Mouse (Mus musculus): ENCODE measurements at regions not wholly inside any gene's neighbourhood (a gene's known extent, or its start where the extent isn't known, plus 50 kb on each side); places are given as distances from the start of the nearest gene placed in this dataset.

DNA sequence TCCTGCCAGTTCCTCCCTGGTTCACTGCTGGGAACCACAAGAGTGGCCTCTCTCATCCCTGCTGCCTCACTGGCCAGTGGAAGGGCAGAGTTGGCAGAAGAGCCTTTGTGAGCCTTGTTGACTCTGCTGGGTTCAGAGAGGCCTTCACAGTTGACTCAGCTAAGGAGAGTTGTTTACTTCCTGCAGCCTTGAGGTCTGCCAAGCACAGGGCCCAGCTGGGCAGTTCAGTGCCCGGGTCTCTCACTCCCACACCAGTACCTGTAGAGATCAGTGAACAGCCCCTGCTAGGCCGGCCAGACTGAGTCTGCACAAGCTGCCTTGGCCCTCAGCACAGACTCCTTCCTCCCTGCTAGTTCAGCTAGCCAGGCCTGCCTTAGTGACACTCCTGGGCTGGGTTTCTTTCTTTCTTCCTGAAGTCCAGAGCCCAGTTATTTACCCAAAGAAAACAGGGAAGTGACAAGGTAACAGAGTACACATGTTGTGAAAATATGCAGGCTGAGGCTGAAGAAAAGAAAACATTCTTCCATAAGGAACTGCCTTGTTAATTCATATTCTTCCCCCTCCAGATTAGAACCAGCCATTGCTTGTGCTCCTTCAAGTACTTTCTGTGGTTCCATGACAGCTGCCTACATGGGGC, 207.8 kb downstream of the Zfp36l1 start:
- TF ChIP-seq POLR2A (IDR thresholded peaks at IDR 0.05; ENCODE audit: borderline replicate concordance, extremely low read depth, insufficient read depth, insufficient read length, poor library complexity, severe bottlenecking) (no peak), CTCF (IDR thresholded peaks at IDR 0.05; ENCODE audit: borderline replicate concordance, extremely low read depth, insufficient read depth, insufficient read length) (no peak)

DNA sequence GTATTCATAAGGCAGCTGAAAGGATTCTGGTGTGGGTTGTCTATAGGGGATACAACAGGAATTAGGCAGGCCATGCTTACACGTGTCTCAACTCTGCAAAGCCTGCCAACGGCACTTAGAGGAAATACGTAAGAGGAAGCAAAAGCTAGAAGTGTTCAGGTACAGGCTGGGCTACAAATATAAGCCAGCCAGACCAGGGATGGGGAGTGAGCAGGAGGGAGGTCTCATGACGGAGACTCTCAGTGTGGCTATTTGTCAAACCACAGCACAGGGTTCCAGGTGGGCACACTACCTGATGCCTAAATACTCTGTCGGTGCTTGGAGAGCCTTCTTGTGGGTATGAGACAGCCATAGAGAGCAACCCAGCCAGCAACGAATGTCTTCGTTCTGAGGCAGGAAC, 210.1 kb downstream of the Zfp36l1 start:
- no peak for TF ChIP-seq POLR2A (IDR thresholded peaks at IDR 0.05; ENCODE audit: borderline replicate concordance, extremely low read depth, insufficient read depth, insufficient read length, poor library complexity, severe bottlenecking)
- no peak for TF ChIP-seq CTCF (IDR thresholded peaks at IDR 0.05; ENCODE audit: borderline replicate concordance, extremely low read depth, insufficient read depth, insufficient read length)
- no peak for DNase-seq (ENCODE audit: low read depth)

More for the DNA sequence above, 207.8 kb downstream of the Zfp36l1 start:
- no peak for DNase-seq (ENCODE audit: low read depth)

DNA sequence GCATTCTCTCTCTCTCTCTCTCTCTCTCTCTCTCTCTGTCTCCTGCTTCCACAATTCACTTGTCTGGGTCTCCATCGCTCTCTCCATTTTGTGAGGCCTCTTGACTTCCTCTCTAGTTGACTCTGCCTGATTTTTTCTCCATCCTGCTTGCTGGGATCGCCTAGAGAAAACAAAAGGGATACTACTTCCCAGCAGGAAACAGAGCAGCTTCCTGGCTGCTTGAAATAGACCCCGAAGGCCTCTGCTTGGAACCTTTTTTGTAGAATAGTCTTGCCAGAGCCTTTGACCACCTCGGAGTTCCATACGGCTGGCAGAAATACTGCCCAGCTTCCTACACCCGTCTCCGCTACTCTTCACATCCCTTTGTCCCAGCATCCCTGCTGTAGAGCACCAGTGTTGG, 210.7 kb downstream of the Zfp36l1 start:
- TF ChIP-seq CTCF (IDR thresholded peaks at IDR 0.05; ENCODE audit: borderline replicate concordance, extremely low read depth, insufficient read depth, insufficient read length) (no peak), POLR2A (IDR thresholded peaks at IDR 0.05; ENCODE audit: borderline replicate concordance, extremely low read depth, insufficient read depth, insufficient read length, poor library complexity, severe bottlenecking) (no peak)
- DNase-seq (ENCODE audit: low read depth), result no peak

DNA sequence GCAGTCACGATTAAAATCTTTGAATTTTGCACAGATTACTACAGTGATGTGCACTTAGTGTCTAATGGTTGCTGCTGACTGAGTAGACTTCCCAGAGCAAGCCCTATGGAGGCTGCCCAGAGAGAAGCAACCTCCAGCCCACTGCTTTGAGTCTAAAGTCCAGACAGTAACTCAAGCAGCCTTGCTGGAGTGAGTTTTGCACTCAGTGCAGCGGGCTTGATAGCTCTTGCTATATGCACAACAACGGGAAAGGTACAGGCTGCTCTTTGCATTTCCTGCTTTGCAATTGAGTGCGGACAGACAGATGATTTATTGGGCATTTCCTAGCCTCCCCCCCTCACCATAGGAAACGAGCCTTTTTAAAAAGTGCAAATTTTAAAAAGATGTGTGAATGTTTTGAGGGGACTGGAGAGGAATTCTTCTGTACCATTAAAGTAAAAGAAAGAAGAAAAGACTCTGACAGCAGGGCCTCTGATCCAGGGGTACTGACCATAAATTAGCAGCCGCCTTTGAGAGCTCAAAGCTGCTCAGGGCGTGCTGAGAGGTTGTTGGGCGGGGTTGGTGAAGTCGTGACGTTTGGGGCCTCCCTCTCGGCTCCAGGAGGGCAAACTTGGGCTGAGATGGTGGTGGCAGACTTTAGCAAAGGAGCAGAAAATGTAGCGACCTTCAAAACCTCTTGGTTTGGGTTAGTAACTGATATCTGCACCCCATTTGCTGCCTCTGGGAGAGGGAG, 214.4 kb downstream of the Zfp36l1 start:
- peak; percentile 57 for DNase-seq (ENCODE audit: low read depth)

GRCm38 (mm10) chr12:79895975-79896374, 216.8 kb downstream of the Zfp36l1 start:
- DNase-seq (ENCODE audit: low read depth), result peak; percentile 54
- TF ChIP-seq POLR2A (IDR thresholded peaks at IDR 0.05; ENCODE audit: borderline replicate concordance, extremely low read depth, insufficient read depth, insufficient read length, poor library complexity, severe bottlenecking), result no peak
- no peak for TF ChIP-seq CTCF (IDR thresholded peaks at IDR 0.05; ENCODE audit: borderline replicate concordance, extremely low read depth, insufficient read depth, insufficient read length)

More for the DNA sequence above, 214.4 kb downstream of the Zfp36l1 start:
- no peak for TF ChIP-seq POLR2A (IDR thresholded peaks at IDR 0.05; ENCODE audit: borderline replicate concordance, extremely low read depth, insufficient read depth, insufficient read length, poor library complexity, severe bottlenecking)
- no peak for TF ChIP-seq CTCF (IDR thresholded peaks at IDR 0.05; ENCODE audit: borderline replicate concordance, extremely low read depth, insufficient read depth, insufficient read length)

- peak; percentile 69 for DNase-seq (ENCODE audit: low read depth)
- TF ChIP-seq CTCF (IDR thresholded peaks at IDR 0.05; ENCODE audit: borderline replicate concordance, extremely low read depth, insufficient read depth, insufficient read length) (no peak), POLR2A (IDR thresholded peaks at IDR 0.05; ENCODE audit: borderline replicate concordance, extremely low read depth, insufficient read depth, insufficient read length, poor library complexity, severe bottlenecking) (no peak)
Measured at GRCm38 (mm10) chr12:79895324-79895723, 217.5 kb downstream of the Zfp36l1 start.

DNA sequence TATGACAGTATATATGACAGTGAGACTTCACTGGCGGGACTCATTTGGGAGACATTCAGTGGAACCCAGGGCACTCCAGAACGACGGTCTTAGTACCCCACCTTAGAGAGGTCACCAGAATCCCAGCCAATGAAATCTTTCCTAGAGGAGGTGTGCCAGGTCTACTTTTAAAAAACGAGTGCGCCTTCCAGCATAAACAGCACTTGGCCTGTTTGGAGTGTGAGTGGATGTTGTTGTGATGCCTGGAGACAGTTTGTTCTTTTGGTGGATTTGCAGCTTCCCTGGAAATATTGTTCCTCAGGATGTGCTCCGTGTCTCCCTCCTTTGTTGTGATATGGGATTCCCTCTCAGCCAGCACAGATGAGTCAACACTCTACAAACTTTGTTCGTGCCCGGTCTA, 219.9 kb downstream of the Zfp36l1 start:
- DNase-seq (ENCODE audit: low read depth), result no peak
- no peak for TF ChIP-seq POLR2A (IDR thresholded peaks at IDR 0.05; ENCODE audit: borderline replicate concordance, extremely low read depth, insufficient read depth, insufficient read length, poor library complexity, severe bottlenecking)
- TF ChIP-seq CTCF (IDR thresholded peaks at IDR 0.05; ENCODE audit: borderline replicate concordance, extremely low read depth, insufficient read depth, insufficient read length), result no peak

DNA sequence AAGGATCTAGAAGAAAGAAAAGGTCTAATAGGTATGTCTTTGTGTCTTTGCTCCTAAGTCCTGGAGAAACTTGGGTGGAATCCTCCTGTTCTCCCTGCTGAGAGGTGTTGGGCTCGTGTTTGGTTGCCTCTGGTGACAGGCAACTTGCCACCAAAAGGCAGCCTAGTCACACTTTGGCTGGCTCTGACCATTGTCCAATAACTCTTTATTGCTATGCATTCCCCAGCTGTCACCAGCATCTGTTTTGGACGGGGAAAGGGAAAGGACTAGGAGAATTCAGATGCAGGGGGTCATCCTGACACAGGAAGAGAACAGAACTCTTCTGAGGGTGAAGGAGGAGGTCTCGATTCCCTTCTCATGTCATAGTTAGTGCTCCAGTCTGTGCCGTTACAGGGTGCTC, 220.9 kb downstream of the Zfp36l1 start:
- DNase-seq (ENCODE audit: low read depth), result no peak
- TF ChIP-seq CTCF (IDR thresholded peaks at IDR 0.05; ENCODE audit: borderline replicate concordance, extremely low read depth, insufficient read depth, insufficient read length), result no peak
- no peak for TF ChIP-seq POLR2A (IDR thresholded peaks at IDR 0.05; ENCODE audit: borderline replicate concordance, extremely low read depth, insufficient read depth, insufficient read length, poor library complexity, severe bottlenecking)

GRCm38 (mm10) chr12:79890887-79891286, 221.9 kb downstream of the Zfp36l1 start:
- no peak for DNase-seq (ENCODE audit: low read depth)
- TF ChIP-seq POLR2A (IDR thresholded peaks at IDR 0.05; ENCODE audit: borderline replicate concordance, extremely low read depth, insufficient read depth, insufficient read length, poor library complexity, severe bottlenecking) (no peak), CTCF (IDR thresholded peaks at IDR 0.05; ENCODE audit: borderline replicate concordance, extremely low read depth, insufficient read depth, insufficient read length) (no peak)

DNA sequence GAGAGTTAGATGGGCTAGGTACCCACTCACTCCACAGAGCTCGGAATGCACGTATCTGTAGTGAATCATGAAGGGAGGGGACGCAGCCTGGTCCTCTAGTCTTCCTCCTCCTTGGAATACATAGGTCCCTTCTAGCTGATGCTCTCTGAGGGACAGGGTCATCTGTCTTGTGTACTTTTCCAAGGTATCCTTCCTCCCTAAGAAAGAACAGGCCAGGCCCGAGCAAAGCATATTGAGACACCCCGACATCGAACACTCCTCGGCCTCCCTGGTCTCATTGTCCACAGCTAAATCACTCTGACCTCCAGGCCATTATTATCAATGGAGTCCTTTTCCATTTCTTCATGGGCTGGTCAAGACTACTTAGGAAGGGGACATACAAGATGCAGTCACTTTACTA, 222.5 kb downstream of the Zfp36l1 start:
- TF ChIP-seq POLR2A (IDR thresholded peaks at IDR 0.05; ENCODE audit: borderline replicate concordance, extremely low read depth, insufficient read depth, insufficient read length, poor library complexity, severe bottlenecking) (no peak), CTCF (IDR thresholded peaks at IDR 0.05; ENCODE audit: borderline replicate concordance, extremely low read depth, insufficient read depth, insufficient read length) (no peak)

GRCm38 (mm10) chr12:79888812-79889211, 224.0 kb downstream of the Zfp36l1 start:
- no peak for TF ChIP-seq CTCF (IDR thresholded peaks at IDR 0.05; ENCODE audit: borderline replicate concordance, extremely low read depth, insufficient read depth, insufficient read length)
- TF ChIP-seq POLR2A (IDR thresholded peaks at IDR 0.05; ENCODE audit: borderline replicate concordance, extremely low read depth, insufficient read depth, insufficient read length, poor library complexity, severe bottlenecking), result no peak

More for the DNA sequence above, 222.5 kb downstream of the Zfp36l1 start:
- DNase-seq (ENCODE audit: low read depth), result no peak

DNA sequence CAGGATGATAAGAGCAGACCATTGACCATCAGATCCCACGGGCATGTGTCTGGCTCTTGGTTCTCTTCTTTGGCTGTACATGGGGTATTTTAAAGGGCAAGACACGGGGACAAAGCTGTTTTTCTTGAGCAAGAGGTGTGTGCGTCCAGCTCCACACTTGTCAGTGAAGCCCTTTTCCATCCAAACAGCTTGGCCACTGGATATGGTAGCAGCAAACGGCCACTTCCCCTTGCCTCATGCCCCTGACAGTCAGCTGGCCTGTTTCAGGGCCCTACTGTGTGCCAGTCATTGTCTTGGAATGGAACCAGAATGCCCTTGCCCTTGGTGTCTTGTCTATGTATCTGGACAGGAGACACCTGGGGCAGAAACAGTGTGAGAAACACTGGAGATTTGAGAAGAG, 224.7 kb downstream of the Zfp36l1 start:
- DNase-seq (ENCODE audit: low read depth), result no peak
- TF ChIP-seq POLR2A (IDR thresholded peaks at IDR 0.05; ENCODE audit: borderline replicate concordance, extremely low read depth, insufficient read depth, insufficient read length, poor library complexity, severe bottlenecking), result no peak
- TF ChIP-seq CTCF (IDR thresholded peaks at IDR 0.05; ENCODE audit: borderline replicate concordance, extremely low read depth, insufficient read depth, insufficient read length), result no peak

More at GRCm38 (mm10) chr12:79888812-79889211, 224.0 kb downstream of the Zfp36l1 start:
- no peak for DNase-seq (ENCODE audit: low read depth)
